Mouse (Mus musculus) MEL (cell line): ENCODE measurements at regions not wholly inside any gene's neighbourhood (a gene's known extent, or its start where the extent isn't known, plus 50 kb on each side); places are given as distances from the start of the nearest gene placed in this dataset.

Experiments
- DNase-seq: peaks from one replicate; pipeline ENCODE4 v3.0.0; 2011; ENCODE audit warnings: low read depth, low spot score
- H3K27ac ChIP-seq: 2 replicates; pipeline ENCODE4 v1.5.1; 2012; ENCODE audit warnings: low read depth, mild to moderate bottlenecking, control low read depth, low read length, moderate library complexity; ENCODE audit not compliant: control insufficient read depth
- H3K27me3 ChIP-seq, 2 experiments: fragments of 150-350 bp in 1 of 2; sonication (generic) in 1 of 2; 2 replicates each; pipeline ENCODE4 v1.6.1; 2012; ENCODE audit warnings: low read length in 2 of 2, mild to moderate bottlenecking in 2 of 2, improper control_type of control experiment in 1 of 2, moderate library complexity in 1 of 2; ENCODE audit not compliant: insufficient read depth in 2 of 2, control insufficient read depth in 1 of 2
- H3K36me3 ChIP-seq, 2 experiments: 2 replicates each; pipeline ENCODE4 v1.6.1; 2012 to 2014; ENCODE audit warnings: low read length in 2 of 2, improper control_type of control experiment in 1 of 2, inconsistent platforms in 1 of 2, mild to moderate bottlenecking in 1 of 2; ENCODE audit not compliant: insufficient read depth in 2 of 2, control insufficient read depth in 1 of 2
- H3K4me1 ChIP-seq, 2 experiments: fragments of 150-350 bp in 1 of 2; sonication (generic) in 1 of 2; 2 replicates each; pipeline ENCODE4 v1.6.1; 2012; ENCODE audit warnings: low read length in 2 of 2, improper control_type of control experiment in 1 of 2, mild to moderate bottlenecking in 1 of 2; ENCODE audit not compliant: insufficient read depth in 2 of 2, control insufficient read depth in 1 of 2
- H3K4me3 ChIP-seq, 2 experiments: fragments of 150-350 bp in 1 of 2; sonication (generic) in 1 of 2; 2 replicates each; pipeline ENCODE4 v1.5.1; 2012; ENCODE audit warnings: low read depth in 2 of 2, low read length in 2 of 2, mild to moderate bottlenecking in 2 of 2, moderate library complexity in 2 of 2, control low read depth in 1 of 2, improper control_type of control experiment in 1 of 2; ENCODE audit not compliant: control insufficient read depth in 1 of 2, insufficient read depth in 1 of 2
- H3K79me2 ChIP-seq: 2 replicates; pipeline ENCODE4 v1.6.1; 2012; ENCODE audit warnings: mild to moderate bottlenecking, low read length, moderate library complexity; ENCODE audit not compliant: control insufficient read depth, poor library complexity, insufficient read depth
- H3K9ac ChIP-seq: 2 replicates; pipeline ENCODE4 v1.6.1; 2012; ENCODE audit warnings: low read depth, mild to moderate bottlenecking, control low read depth, low read length, moderate library complexity; ENCODE audit not compliant: control insufficient read depth, poor library complexity, severe bottlenecking
- H3K9me3 ChIP-seq: fragments of 150-350 bp; sonication (generic); replicated peaks from 2 replicates; pipeline ENCODE4 v1.6.1; 2012; ENCODE audit warnings: mild to moderate bottlenecking, low read length, improper control_type of control experiment, moderate library complexity; ENCODE audit not compliant: insufficient read depth
- BHLHE40 ChIP-seq: IDR thresholded peaks from 2 replicates; pipeline ENCODE4 v1.6.1; 2012; ENCODE audit warnings: low read depth, mild to moderate bottlenecking, inconsistent platforms, low read length, improper control_type of control experiment, borderline replicate concordance
- CHD1 ChIP-seq: IDR thresholded peaks from 2 replicates; pipeline ENCODE4 v1.6.1; 2012; ENCODE audit warnings: low read depth, mild to moderate bottlenecking, inconsistent platforms, low read length, improper control_type of control experiment
- CHD2 ChIP-seq: IDR thresholded peaks from 2 replicates; pipeline ENCODE4 v1.6.1; 2011; ENCODE audit warnings: low read length, improper control_type of control experiment
- E2F4 ChIP-seq: IDR thresholded peaks from 2 replicates; pipeline ENCODE4 v1.6.1; 2011; ENCODE audit warnings: low read depth, low read length, improper control_type of control experiment, borderline replicate concordance
- MAX ChIP-seq: IDR thresholded peaks from 2 replicates; pipeline ENCODE4 v1.6.1; 2011; ENCODE audit warnings: low read length, improper control_type of control experiment
- MEF2A ChIP-seq: IDR thresholded peaks from 2 replicates; pipeline ENCODE4 v1.6.1; 2014; ENCODE audit warnings: low read depth, mild to moderate bottlenecking, inconsistent platforms, low read length, improper control_type of control experiment; ENCODE audit not compliant: poor library complexity, insufficient replicate concordance, severe bottlenecking; ENCODE audit errors: extremely low read depth
- MYC ChIP-seq: IDR thresholded peaks from 2 replicates; pipeline ENCODE4 v1.6.1; 2011; ENCODE audit warnings: low read depth, mild to moderate bottlenecking, low read length, improper control_type of control experiment, moderate library complexity
- POLR2AphosphoS2 ChIP-seq: IDR thresholded peaks from 2 replicates; pipeline ENCODE4 v1.6.1; 2011; ENCODE audit warnings: low read length, improper control_type of control experiment
- SIN3A ChIP-seq: IDR thresholded peaks from 2 replicates; pipeline ENCODE4 v1.6.1; 2012; ENCODE audit warnings: low read length, improper control_type of control experiment, inconsistent platforms
- SMC3 ChIP-seq: IDR thresholded peaks from 2 replicates; pipeline ENCODE4 v1.6.1; 2011; ENCODE audit warnings: low read depth, low read length, improper control_type of control experiment
- ZKSCAN1 ChIP-seq: IDR thresholded peaks from 2 replicates; pipeline ENCODE4 v1.6.1; 2012; ENCODE audit warnings: low read depth, mild to moderate bottlenecking, inconsistent platforms, low read length, improper control_type of control experiment, moderate library complexity

GRCm38 (mm10) chr1:10854495-10854894, 559.4 kb upstream of the A830018L16Rik start:
- Histone ChIP-seq H3K4me3 (no peak overlapping the region), H3K27me3 (no peaks in the 10 kb centered on the region), H3K79me2 (no peaks in the 10 kb centered on the region), H3K36me3 (no peaks in the 10 kb centered on the region), H3K9ac (no peak overlapping the region), H3K9me3 (no peaks in the 10 kb centered on the region), H3K27ac (no peak overlapping the region), H3K4me1 (no peaks in the 10 kb centered on the region)
- TF ChIP-seq ZKSCAN1, result no peak
- no peak for DNase-seq

DNA sequence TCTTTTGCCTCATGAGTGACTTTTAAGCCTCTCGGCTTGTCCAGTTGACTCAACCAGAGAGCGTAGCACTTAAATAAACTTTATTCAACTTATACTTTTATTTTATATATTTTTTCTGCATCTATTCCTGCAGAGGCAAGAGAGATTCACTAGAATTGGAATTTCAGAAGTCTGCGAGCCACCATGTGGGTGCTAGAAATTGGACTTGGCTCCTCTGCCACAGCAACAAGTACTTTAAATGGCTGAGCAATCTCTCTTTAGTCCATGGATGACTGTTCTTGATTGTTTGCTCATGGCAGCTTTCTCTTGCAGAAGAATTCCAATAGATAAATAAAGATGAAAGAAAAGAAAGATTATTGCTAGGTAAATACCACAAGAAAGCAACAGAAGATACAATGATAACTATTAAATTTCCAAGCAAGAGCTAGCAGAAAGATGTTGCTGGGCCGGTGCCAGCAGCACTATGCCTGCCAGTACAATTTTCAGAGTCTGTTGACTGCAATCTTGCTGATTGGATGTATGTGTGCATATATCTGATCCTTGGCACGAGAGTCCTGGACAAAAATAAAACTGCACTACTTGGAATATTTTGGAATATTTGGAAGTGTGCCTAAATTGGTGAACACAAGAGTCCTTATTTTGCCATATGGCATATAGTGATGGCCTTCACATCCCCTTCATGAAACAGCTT, 542.6 kb upstream of the A830018L16Rik start:
- Histone ChIP-seq H3K27me3 (no peaks in the 10 kb centered on the region), H3K27ac (no peak overlapping the region), H3K9ac (no peak overlapping the region), H3K79me2 (no peaks in the 10 kb centered on the region), H3K4me3 (no peak overlapping the region), H3K36me3 (no peaks in the 10 kb centered on the region), H3K4me1 (no peaks in the 10 kb centered on the region), H3K9me3 (no peaks in the 10 kb centered on the region)
- DNase-seq, result no peak
- no peak for TF ChIP-seq CHD1
- TF ChIP-seq E2F4, result no peak
- TF ChIP-seq CHD2, result no peak
- TF ChIP-seq ZKSCAN1, result no peak
- TF ChIP-seq MAX, result no peak
- no peak for TF ChIP-seq SMC3
- TF ChIP-seq MYC, result no peak
- no peak for TF ChIP-seq POLR2AphosphoS2
- no peak for TF ChIP-seq MEF2A
- TF ChIP-seq SIN3A, result no peak

- Histone ChIP-seq H3K36me3 (no peaks in the 10 kb centered on the region), H3K4me3 (no peak overlapping the region), H3K79me2 (no peaks in the 10 kb centered on the region), H3K27ac (no peak overlapping the region), H3K4me1 (no peaks in the 10 kb centered on the region), H3K9ac (no peak overlapping the region), H3K9me3 (no peaks in the 10 kb centered on the region), H3K27me3 (no peaks in the 10 kb centered on the region)
- no peak for TF ChIP-seq BHLHE40
- DNase-seq, result no peak
Measured at GRCm38 (mm10) chr1:10872266-10872665, 541.6 kb upstream of the A830018L16Rik start.
